Mouse (Mus musculus) cerebellum, adult 11 months (tissue): ENCODE data around the gene Usp40.

ENCODE experiments used
- DNase-seq: peaks from one replicate; pipeline ENCODE4 v3.0.0; 2022

Gene Usp40

DNA sequence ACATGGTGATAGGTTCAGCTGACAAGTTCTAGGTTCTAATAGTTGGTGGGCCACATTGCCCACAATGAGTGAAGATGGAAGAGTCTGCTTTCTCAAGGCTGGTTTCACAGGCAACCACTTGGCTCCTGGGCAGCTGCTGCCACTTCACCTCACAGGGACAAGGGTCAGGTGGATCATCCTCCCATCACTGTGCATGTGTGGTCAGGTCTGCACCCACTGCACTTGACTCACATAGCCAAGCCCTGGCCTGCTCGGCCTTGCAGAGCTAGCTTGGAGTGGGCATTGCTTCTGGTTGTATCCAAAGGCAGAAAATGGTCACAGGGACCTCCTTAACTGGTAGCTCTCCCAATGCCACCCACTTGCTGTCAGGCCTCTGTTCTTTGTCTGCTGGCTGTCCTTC lies 66.6 kb downstream of the Usp40 start:
- DNase-seq = no peak

DNA sequence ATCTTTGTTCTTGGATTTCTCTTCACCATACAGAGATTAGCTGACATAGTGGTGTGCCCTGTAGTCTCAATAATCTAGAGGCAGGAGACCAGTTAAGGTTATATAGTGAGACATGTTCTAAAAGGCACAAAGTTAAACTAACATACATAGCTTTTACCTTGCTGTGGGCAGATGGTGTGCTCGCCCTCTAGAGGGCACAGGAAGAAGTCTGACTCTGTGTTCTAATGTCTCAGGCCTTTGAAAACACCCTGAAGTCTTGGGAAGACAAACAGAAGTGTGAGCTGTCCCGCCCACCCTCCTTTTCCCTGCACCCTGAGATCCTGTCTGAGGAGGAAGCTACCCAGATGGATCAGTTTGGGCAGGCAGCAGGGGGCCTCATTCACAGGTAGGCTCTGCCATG lies 71.8 kb downstream of the Usp40 start:
- no peak for DNase-seq

- no peak for DNase-seq
Measured at GRCm38 (mm10) chr1:87936075-87936474, 72.3 kb downstream of the Usp40 start.

- DNase-seq = no peak
Measured at GRCm38 (mm10) chr1:87935546-87935945, 72.8 kb downstream of the Usp40 start.

- no peak for DNase-seq
Measured at GRCm38 (mm10) chr1:87935095-87935494, 73.3 kb downstream of the Usp40 start.

GRCm38 (mm10) chr1:87933051-87933450 lies 75.3 kb downstream of the Usp40 start:
- DNase-seq = no peak

GRCm38 (mm10) chr1:87929730-87930129 lies 78.6 kb downstream of the Usp40 start:
- DNase-seq = peak; percentile 71

GRCm38 (mm10) chr1:87924888-87925287 lies 83.5 kb downstream of the Usp40 start:
- DNase-seq = no peak

- peak; percentile 37 for DNase-seq
Measured at GRCm38 (mm10) chr1:87922666-87923065, 85.7 kb downstream of the Usp40 start.

GRCm38 (mm10) chr1:87920056-87920614 lies 88.2 kb downstream of the Usp40 start:
- no peak for DNase-seq

GRCm38 (mm10) chr1:87918061-87918460 lies 90.3 kb downstream of the Usp40 start:
- DNase-seq = peak; percentile 73

DNA sequence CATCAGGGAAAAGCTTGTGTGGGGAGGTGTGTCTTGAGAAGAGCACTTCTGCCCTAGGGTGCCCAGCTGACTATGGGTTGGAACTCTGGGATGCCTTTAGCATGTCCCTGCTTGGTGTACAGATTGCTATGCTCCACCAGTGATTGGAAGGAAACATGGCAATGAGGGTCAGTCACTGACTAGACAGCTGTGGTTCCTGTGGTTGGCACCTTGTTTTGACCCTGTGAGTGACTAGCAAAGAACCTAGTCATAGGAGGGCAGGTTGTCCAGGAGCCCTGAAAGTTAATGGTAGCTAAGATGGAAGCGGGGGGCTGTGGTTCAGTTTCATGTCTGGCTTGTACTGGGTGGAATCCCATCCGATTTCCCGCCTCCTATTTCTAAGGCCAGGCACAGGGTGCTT lies 91.0 kb downstream of the Usp40 start:
- no peak for DNase-seq

GRCm38 (mm10) chr1:87913356-87913755 lies 95.0 kb downstream of the Usp40 start:
- DNase-seq = no peak

- no peak for DNase-seq
Measured at GRCm38 (mm10) chr1:87910428-87910827, 97.9 kb downstream of the Usp40 start.

DNA sequence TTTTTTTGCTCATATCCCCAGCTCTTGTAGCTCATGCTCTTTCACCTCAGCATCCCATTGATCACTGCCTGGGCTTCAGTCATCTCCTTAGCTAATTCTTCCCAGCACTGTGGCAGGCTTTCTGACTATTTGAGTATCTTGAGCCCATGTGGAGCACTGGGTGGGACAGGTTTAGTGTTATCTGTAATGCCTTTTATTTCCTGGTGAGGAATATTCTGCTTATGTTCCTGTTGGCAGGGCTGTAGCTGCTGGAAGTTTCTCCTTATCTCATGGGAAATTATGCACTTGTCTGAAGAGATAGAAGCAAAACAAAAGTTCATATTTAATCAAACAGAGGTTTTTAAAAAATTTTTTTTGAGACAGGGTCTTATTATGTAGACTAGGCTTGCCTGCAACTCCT lies 98.8 kb downstream of the Usp40 start:
- DNase-seq = no peak

DNA sequence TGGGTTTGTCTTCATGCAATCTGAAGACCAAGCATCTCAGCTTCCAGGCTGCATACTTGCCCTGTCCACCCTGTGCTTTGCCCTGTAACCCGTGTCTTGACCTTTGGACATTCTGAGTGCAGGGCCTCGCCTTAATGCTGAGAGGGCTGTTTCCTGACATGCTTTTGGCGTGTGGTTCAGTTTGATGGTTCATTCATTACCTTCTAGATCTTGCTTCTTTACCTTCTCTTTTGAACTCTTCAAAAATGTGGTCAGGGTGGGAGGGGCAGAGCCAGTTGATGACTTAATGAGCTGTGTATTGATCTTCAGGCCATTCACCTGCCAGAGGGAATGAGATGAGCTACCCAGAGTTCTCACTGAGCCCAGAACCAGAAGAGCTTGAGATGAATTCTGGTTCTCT lies 99.6 kb downstream of the Usp40 start:
- DNase-seq = no peak

GRCm38 (mm10) chr1:87908006-87908405 lies 100.3 kb downstream of the Usp40 start:
- DNase-seq = no peak

DNA sequence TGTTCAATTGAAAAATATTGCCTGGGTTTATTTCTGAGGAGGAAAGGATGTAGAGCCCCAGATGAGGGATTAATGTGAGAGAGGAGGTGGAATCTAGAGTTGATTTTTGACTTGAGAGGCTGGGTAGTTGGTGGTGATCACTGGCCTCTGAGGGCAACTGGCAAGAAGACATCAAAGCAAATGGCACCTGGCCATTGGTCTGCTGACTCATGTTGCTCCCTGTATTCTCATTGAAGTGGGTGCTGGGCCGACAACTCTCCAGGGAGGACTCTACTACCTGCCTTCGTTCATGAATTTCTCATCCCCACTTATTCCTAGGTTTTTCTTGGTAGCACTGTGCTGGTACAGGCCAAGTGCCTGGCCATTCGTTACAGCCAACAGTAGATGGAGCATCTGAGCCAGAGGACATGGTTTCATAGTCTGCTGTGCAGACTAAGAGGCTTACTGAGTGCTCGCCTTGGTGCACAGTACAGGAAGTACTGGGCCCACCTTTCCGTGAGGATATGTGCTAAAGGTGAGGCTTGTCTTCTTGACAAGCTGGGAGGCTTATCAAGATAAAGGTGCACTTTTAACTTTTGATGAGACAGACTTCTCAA lies 101.9 kb downstream of the Usp40 start:
- no peak for DNase-seq

DNA sequence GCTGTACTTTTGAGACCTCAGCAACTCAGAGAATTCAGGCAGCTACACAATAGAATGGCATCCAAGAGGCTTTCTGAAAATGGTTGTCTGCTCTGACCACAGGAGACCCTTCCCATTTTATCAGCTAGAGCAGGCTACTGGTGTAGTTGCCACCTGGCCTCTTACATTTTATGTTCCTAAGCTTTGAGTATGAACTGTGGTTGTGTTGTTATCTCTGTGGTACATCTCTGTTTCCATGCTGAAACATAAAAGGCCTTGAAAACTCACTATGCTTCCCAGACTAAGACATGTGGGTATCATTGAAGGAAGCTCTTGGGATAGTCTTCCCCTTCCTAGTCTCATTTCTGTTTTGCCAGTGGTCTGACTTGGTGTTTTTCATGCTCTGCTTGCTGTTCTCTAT lies 106.2 kb downstream of the Usp40 start:
- no peak for DNase-seq

- no peak for DNase-seq
Measured at GRCm38 (mm10) chr1:87900979-87901378, 107.4 kb downstream of the Usp40 start.

GRCm38 (mm10) chr1:87899701-87900100 lies 108.7 kb downstream of the Usp40 start:
- DNase-seq = no peak

DNA sequence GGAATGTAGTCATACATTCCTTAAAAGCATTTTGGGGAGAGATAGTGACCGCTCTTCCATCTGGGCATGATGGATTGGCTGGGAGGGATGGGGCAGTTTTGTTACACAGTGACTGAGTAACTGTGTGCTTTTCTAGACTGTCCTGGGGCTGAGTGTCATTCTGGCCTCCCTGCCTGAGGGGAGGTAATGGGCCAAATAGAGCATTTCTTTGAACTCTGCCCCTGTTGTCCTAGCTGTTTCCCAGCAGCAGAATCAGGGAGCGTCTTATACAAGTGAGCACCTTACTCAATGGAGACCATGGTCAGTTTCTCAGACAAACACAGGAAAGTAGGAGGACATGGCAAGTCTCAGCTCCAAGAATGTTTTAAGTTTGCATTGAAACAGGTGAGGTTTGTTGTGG lies 111.4 kb downstream of the Usp40 start:
- no peak for DNase-seq
